Mouse (Mus musculus) ES-Bruce4 (cell line): ENCODE results near the gene B3gnt4.

Experiments
- CTCF ChIP-seq: IDR thresholded peaks from one replicate; pipeline ENCODE4 v1.8.1; 2011; ENCODE audit warnings: low read depth, low read length
- EP300 ChIP-seq: IDR thresholded peaks from 2 replicates; pipeline ENCODE4 v1.6.1; 2011; ENCODE audit warnings: low read depth, low read length; ENCODE audit not compliant: insufficient read depth

- TF ChIP-seq CTCF, result no peak
- no peak for TF ChIP-seq EP300
Observed at GRCm38 (mm10) chr5:123512102-123512501, 1.8 kb downstream of the B3gnt4 start.
